Mouse (Mus musculus) adrenal gland, adult 10 weeks (tissue): Measurements from ENCODE around the gene Tex2. TPM values are rescaled to one million over a fixed set of nuclear protein-coding genes. Genes with fewer than 3 reads are reported as not detected.

Experiments
- polyA plus RNA-seq: library from polyadenylated mRNA; stranded (reverse); fragments of 350-450 nt; fragmentation: Illumina TruSeq; extraction: RNeasy Lipid Tissue Mini Kit (QIAGEN cat#74804); gene quantifications from one replicate; pipeline ENCODE4 v1.2.3, GENCODE M21; 2014; ENCODE audit warnings: low read depth, low replicate concordance

Tex2 gene
- polyA plus RNA-seq = 32.8 TPM

GRCm38 (mm10) chr11:106612961-106613637, at the start of gene Tex2:
Gene Tex2 (minus strand): TSS chr11:106613423.

DNA sequence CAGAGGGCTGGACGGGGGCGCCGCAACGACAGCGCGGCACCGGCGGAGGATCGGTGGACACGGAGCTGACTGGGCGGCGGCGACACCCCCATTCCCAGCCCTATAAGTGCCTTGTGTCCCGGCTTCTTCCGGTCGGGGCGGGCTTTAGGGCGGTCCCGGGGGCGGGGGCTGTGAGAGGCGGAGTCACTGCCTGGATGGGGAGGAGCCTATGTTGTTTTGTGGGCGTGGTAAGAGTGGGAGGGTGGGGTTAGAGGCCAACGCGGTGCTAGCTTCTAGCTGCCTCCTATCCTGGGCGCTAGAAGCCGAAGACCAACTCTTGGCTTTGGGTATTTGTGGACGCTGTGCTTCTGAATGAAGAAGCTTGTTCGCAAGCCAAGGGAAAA, 125.5 kb downstream of the Tex2 start, which contains the start of gene Ern1:
Gene Ern1, minus strand, starts transcription at position 120 of the 383 bp plus-strand sequence.

Other genes starting within 250 kb of the Tex2 start
- not detected for gene Prr29, start 248.0 kb downstream of the Tex2 start, polyA plus RNA-seq
- gene Icam2, start 225.3 kb downstream of the Tex2 start, polyA plus RNA-seq = 6.2 TPM
- gene Ern1, start 125.6 kb downstream of the Tex2 start, polyA plus RNA-seq = 120 TPM
- gene Pecam1, start 137.2 kb upstream of the Tex2 start, polyA plus RNA-seq = 41.6 TPM
- 3.3 TPM for gene Milr1, start 137.8 kb upstream of the Tex2 start, polyA plus RNA-seq
- gene Polg2, start 166.1 kb upstream of the Tex2 start, polyA plus RNA-seq = 3.4 TPM
- gene Ddx5, start 175.8 kb upstream of the Tex2 start, polyA plus RNA-seq = 1,437 TPM
- 13.9 TPM for gene Cep95, start 175.8 kb upstream of the Tex2 start, polyA plus RNA-seq